11 mouse cellular contexts compared by ENCODE assay signal in genomic region chr16:88174083-88174721, GRCm38 (mm10).
DNase-seq lines count a peak whose midpoint lies in the region; ATAC-seq and TF ChIP-seq lines count a peak whose summit lies in the region.
"Had no signal": no experiment of that assay in that cellular context is flagged by ENCODE, and none has a peak within 500 bp of the region (broad histone marks: within the 10 kb centered on the region; RNA-seq: fewer than 3 reads in every experiment).

No protein-coding gene starts in this region.

- TF ChIP-seq POLR2A in limb, embryonic 14.5 days (IDR thresholded peaks at IDR 0.05; ENCODE audit: borderline replicate concordance, extremely low read depth, insufficient read depth, insufficient read length): no peak

- H3K4me1 ChIP-seq in limb, embryonic 14.5 days (ENCODE audit: control insufficient read depth, insufficient read depth, low read length): no peaks in the 10 kb centered on the region
- H3K4me1 ChIP-seq in limb, embryonic 10.5 days: no peaks in the 10 kb centered on the region
- no peaks in the 10 kb centered on the region for H3K4me1 ChIP-seq in embryonic facial prominence, embryonic 15.5 days

- no peak for ATAC-seq in limb, embryonic 14.5 days (ENCODE audit: low FRiP score, low read depth)
- 0 out of 2 replicates have a peak, but pooled peaks have one; percentile 24 for ATAC-seq in embryonic facial prominence, embryonic 15.5 days (ENCODE audit: insufficient number of reproducible peaks, low FRiP score, low TSS enrichment, low read depth)
- ATAC-seq in CD4-positive, CD25-positive, alpha-beta regulatory T cell, adult 4 months: no peak

- H3K36me3 ChIP-seq in limb, embryonic 14.5 days (ENCODE audit: control insufficient read depth, insufficient read depth, low read length): no peaks in the 10 kb centered on the region
- H3K36me3 ChIP-seq in limb, embryonic 10.5 days: no peaks in the 10 kb centered on the region
- no peaks in the 10 kb centered on the region for H3K36me3 ChIP-seq in embryonic facial prominence, embryonic 15.5 days

- H3K4me3 ChIP-seq in limb, embryonic 14.5 days (replicated peaks; ENCODE audit: low read length): no peak overlapping the region
- H3K4me3 ChIP-seq in limb, embryonic 10.5 days: no peak overlapping the region
- H3K4me3 ChIP-seq in embryonic facial prominence, embryonic 15.5 days (replicated peaks): no peak overlapping the region

- 84% methylated on average over 9 of the region's 9 CpGs for whole genome bisulfite sequencing in limb, embryonic 14.5 days
- 93% methylated on average over 9 of the region's 9 CpGs for WGBS in limb, embryonic 10.5 days
- 82% methylated on average over 9 of the region's 9 CpGs for WGBS in embryonic facial prominence, embryonic 15.5 days

- H3K4me2 ChIP-seq in limb, embryonic 14.5 days (replicated peaks; ENCODE audit: low read depth, low read length, severe bottlenecking): no peak overlapping the region
- H3K4me2 ChIP-seq in embryonic facial prominence, embryonic 15.5 days (replicated peaks): no peak overlapping the region

- H3K9me3 ChIP-seq in limb, embryonic 14.5 days (ENCODE audit: control insufficient read depth, low read length): no peaks in the 10 kb centered on the region
- H3K9me3 ChIP-seq in limb, embryonic 10.5 days (replicated peaks): no peaks in the 10 kb centered on the region
- H3K9me3 ChIP-seq in embryonic facial prominence, embryonic 15.5 days (replicated peaks): no peaks in the 10 kb centered on the region

- no peak overlapping the region for H3K9ac ChIP-seq in limb, embryonic 14.5 days (ENCODE audit: low read depth, low read length, severe bottlenecking)
- no peak overlapping the region for H3K9ac ChIP-seq in embryonic facial prominence, embryonic 15.5 days

- no peak overlapping the region for H3K27ac ChIP-seq in limb, embryonic 14.5 days (replicated peaks; ENCODE audit: low read depth, low read length)
- no peak overlapping the region for H3K27ac ChIP-seq in limb, embryonic 10.5 days
- no peak overlapping the region for H3K27ac ChIP-seq in embryonic facial prominence, embryonic 15.5 days (replicated peaks)
- H3K27ac ChIP-seq: macrophage had no signal

- no peaks in the 10 kb centered on the region for H3K27me3 ChIP-seq in limb, embryonic 14.5 days (ENCODE audit: control insufficient read depth, insufficient read depth, low read length)
- H3K27me3 ChIP-seq in limb, embryonic 10.5 days (ENCODE audit: low read depth, poor library complexity, severe bottlenecking): no peaks in the 10 kb centered on the region
- H3K27me3 ChIP-seq in embryonic facial prominence, embryonic 15.5 days: no peaks in the 10 kb centered on the region

- peak; percentile 44 for DNase-seq in limb, embryonic 14.5 days (ENCODE audit: low spot score)
- no peak for DNase-seq in limb, embryonic 10.5 days (ENCODE audit: low spot score)
- DNase-seq in layer of hippocampus, adult 9-11 months: peak; percentile 77
- DNase-seq in right cerebral cortex, adult 18-20 months: peak; percentile 42
- DNase-seq in kidney, postnatal 25 days: no peak
- no peak for DNase-seq in adrenal gland, adult 8-10 months
- DNase-seq: kidney, postnatal 4 days; thymus, postnatal 14 days had no signal

Comparison
In these comparisons a context has a peak if more than half of its experiments do, and no peak if none do; other contexts are left out.
1. DNase-seq: peak in limb, embryonic 14.5 days (single experiment), layer of hippocampus, adult 9-11 months (single experiment) and right cerebral cortex, adult 18-20 months (single experiment); none in limb, embryonic 10.5 days (single experiment), kidney, postnatal 25 days (0 of 2) and adrenal gland, adult 8-10 months (single experiment).